Mouse (Mus musculus) natural killer cell, adult 2 months (primary cell): Measurements from ENCODE around the gene Tbc1d5.
A peak's percentile ranks its signal among the peaks of the same experiment; 100 is the strongest.

Experiments used
- DNase-seq, 2 experiments: peaks; one replicate each; pipeline ENCODE4 v3.0.0; 2022; ENCODE audit warnings: low spot score in 2 of 2

The Tbc1d5 gene

DNA sequence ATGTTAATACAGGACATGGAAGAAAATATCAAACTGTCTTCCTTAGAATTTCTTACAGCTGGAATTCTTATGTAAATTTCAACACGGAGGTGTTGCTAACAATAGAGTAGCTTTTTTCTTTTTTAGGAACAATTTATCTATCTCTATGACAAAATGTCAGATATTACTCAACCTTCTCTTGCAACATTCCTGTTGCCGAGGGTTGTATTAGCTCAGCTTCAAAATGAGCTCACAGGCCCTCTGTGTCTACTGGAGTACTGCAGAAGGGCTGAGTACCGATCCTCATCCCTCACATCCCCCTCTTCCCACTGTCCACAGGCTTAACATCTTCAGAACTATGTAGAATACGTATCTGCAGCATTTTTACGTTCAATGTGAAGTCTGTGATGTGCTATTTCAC is 302.7 kb downstream of the Tbc1d5 start:
- DNase-seq: no peak

DNA sequence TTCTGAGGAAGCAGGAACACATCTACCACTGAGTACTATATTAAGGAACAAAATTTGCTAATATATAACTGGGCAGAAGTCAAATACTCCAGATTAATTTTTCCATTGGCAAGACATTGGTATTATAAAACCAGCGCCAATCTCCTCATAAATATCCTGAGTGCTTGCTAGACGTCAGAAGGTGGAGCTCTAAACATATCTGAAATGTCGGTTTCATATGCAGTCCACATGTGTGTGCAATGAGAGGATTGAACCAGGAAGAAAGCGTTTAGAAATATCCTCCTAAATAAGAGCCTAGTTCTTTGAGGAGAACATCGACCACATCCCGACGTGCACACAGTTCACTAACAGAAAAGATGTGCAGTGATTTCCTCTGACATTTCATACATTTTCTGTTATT is 305.1 kb downstream of the Tbc1d5 start:
- DNase-seq: no peak

DNA sequence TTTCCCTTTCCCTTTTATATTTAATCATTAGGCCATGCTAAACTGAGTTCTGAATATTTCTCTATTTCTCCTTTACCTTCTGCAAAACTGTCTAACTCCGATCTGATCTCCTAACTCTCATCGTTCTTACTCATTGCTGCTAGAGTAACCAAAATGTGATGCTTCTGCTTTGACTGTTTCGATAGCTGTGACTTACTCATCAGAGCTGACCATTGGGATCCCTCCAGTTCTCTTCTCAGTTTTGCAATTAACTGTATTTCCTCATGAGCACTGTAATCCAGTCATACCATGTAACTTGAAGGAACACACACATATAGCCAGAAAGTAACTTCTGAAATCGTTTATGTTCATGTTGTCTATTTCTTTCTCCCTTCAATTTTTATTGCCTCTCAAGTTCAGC is 306.6 kb downstream of the Tbc1d5 start:
- no peak for DNase-seq

DNA sequence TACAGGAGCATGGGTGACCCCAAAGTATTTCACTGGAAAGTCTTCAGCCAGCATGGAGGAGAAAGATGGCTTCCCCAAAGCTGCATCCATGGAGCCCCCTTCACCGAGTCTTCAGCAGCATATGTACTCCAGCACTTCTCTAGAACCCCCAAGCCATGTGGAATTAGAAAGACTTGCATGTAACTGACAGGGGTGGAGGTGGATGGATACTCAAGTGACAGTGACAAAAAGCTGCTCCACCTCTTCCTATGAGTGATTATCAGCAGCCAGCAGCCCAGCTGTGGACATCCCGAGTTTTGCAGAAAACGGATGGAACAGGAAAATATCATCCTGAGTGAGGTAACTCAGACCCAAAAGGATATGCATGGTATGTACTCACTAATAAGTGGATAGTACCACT is 311.9 kb downstream of the Tbc1d5 start:
- DNase-seq: no peak

DNA sequence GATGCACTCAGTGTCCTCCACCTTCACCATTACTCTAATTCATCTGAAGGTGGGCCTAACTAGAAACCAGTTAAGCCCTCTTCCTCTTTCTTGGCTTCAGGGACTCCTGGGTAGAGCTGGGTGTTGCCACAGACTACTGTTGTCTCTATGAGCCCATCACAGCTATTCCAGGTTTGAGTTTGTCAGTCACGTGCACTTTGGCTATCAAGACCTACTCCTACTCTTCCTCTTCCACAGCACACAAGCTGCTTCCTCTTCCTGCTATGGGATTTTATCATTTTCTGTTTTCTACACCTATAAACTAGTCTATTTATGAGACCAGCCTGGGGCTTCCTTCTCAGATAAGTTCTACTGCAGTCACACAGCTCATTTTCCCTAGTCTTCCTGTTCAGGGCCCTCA is 314.4 kb downstream of the Tbc1d5 start:
- no peak for DNase-seq

DNA sequence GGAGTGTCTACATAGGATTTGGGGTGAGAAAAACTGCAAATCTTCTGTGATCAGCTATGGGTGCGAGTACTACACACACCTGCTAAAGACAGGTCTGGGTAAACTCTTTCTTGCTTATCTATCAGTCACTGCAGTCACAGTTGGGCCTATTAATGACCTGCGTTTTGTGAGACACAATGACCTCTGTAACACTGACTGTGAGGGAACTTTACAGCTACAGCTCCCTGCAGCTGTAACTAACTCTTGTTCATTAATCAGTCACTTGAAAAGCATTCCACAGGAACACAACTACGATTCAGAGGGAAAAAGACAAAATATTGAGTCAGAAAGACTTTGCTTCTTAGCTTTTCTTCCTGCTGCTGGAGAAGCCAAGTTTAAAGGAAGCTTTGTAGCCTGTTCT is 325.9 kb downstream of the Tbc1d5 start:
- no peak for DNase-seq

DNA sequence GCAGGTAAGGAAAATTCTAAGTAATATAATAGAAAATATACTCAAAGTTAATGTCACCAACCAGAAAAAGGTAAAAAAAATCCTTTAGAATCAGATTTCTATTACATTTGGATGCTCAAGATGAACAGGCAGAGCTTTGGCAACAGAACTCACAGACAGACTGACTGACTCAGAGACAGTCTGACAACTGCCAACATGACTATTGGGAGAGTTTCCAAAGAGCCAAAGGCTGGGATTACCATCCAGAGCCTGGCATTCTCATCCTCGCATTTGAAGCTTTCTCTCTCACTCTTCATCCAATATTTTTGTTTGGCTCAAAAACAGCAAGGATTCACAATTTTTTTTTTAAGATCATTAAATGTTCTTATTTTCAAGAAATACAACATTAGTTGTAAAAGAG is 327.8 kb downstream of the Tbc1d5 start:
- DNase-seq: no peak

DNA sequence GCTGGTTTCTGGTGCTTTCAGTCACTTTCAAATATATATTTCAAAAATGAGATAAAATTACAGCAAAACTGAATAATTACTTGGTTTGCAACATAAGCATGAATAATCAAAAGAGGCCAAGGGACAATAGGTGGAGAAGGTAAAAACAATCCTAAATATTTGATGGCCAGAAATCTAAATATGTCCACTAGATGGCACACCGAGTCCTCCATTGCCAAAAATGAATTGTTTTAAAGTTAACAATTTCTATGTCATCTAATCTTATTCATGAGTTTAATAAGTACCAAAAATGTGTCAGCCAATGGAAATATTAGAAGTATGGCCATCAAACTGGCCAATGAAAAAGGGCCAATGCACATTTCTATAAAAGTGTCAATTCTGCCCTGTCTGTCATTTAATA is 365.1 kb downstream of the Tbc1d5 start:
- DNase-seq: no peak

DNA sequence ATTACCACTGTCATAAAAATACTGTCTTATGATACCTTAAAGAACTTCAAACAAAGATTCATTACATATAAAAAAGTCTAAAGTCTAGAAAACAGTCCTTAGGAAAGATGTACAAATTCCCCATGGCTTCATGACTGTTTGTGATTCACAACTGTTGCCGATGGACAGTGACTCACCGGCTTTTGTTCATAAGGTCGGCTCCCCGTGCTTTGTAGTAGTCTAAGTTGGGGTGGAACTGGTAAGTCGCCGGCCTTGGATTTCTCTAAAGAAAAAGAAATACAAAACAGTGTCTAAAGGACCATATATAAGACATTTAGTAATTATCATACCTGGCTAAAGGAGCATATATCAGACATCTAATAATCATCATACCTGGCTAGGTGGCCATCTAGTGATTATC is 365.6 kb downstream of the Tbc1d5 start:
- no peak for DNase-seq

DNA sequence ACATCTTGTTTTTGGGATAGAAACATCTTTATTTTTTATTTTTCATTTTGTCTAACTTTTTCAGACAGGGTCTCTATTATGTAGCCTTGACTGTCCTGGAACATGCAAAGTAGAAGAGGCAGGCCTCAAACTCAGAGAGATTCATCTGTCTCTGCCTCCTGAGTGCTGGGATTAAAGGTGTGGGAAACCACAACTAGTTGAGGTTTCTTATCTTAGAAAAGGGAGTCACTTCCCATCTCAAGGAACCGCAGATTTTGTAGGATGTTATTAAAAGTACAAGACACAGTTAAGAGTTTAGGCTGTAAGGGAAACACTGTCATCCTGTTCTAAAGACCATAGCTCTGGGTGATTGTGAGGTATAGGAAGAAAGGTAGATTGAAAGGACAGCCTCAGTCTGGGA is 373.5 kb downstream of the Tbc1d5 start:
- DNase-seq: no peak

DNA sequence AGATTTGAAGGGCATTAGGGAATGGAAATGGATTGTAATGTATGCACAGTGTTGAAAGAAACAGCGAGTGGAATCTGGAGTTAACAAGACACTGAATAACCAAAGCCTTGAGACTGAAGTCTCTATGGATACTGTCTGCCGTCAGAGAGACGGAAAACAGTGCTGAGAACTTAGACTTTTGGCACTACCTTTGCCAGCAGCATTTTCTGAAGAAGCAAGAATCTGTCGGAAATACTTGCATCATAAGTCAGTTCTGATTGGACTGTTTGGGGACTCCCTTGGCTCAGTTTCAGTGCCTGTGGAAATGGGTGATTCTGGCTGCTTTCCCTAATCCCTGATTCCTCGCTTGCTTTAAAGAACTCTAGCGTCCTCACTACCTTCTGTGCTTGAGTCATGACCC is 375.9 kb downstream of the Tbc1d5 start:
- DNase-seq: no peak

DNA sequence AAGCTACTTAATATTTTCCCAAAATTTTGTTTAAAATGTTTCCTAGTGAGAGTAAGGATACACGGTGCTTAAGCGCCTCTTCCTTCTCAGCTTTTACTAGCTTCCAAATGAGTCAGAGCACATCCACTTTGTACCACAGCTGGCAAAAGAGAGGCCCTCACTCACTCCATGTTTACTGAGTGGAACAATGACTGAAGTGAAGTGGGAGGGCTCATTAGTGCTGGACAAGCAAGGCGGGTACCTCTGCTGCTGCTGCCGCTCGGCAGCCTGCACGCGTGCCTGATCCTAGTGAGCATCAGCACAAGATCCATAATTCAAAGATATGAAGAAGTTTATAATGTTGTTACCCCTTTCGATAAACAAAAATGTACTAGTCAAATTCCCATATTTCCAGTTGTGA is 376.8 kb downstream of the Tbc1d5 start:
- DNase-seq: no peak

DNA sequence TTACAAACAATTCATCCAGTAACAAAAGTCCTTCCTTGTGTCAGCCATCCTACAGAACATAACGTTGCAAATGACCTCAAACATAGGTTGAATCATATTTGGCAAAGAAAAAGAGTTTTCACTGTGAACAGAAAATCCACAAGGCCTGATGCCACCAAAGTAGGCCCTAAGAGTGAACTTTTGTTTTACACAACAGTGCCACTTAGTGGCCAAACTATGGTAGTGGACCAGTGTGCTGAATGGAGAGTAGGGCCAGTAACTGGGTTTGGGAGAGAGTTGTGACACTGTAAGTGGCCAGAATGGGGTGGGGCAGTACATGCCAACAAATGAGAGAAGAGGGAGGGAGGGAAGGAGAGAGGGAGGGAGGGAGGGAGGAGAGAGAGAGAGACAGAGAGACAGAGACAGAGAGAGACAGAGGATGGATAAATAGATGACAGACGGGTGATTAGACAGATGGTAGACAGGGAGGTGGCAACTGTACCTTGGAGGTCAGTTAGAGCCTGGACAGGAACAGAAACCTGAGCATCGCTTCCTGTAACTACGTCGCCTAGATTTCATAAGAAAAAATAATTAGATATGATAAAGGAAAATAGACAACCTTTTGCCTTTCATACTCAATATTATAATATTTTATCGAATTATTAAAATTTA is 383.6 kb downstream of the Tbc1d5 start:
- DNase-seq: peak; percentile 39 to 57

DNA sequence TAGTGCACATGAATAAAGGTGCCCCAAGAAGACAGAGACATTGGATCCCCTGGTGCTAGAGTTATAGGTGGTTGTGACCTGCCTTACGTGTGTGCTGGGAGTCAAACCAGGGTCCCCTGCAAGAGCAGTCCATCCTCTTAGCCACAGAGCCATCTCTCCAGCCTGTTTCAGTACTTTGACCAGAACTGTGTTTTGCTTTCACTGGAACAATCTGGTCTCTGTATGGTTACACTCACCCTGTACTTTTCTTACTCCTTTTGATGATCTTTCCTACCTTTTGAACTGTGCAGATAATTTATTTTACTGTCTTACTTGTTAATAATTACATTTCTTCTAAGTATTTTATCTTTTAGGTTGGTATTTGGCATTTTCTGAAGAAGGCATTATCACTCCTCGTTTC is 387.5 kb downstream of the Tbc1d5 start:
- DNase-seq: no peak

DNA sequence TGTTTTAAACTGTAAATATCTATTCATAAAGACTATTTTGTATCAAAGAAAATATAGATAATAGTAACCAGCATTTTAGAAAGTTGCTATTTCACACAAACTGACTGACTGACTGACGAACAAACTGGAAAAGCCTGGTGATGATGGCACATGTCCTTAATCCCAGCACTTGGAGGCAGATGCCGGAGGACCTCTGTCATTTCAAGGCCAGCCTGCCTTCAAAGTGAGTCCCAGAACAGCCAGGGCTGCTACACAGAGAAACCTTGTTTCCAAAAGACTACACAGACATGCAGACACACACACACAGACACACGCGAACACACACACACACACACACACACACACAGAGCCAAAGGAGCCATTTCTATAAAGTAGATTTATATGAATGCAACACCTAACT is 390.3 kb downstream of the Tbc1d5 start:
- DNase-seq: no peak

DNA sequence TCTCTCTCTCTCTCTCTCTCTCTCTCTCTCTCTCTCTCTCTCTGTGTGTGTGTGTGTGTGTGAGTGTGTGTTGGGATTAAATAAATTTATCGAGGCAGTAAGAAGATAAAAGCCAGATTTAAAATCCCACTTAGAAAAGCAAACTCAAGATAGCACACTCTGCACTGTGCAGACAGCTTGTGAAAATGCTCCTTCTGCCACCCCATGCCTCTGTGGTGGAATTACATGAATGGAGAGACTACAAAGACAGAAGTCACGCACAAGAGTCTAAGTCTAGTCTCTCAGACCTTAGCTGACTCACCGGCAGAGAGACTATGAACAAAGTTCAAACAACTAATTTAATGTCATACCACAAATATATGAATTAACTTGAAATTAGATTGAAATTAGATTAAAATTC is 403.9 kb downstream of the Tbc1d5 start:
- DNase-seq: no peak

DNA sequence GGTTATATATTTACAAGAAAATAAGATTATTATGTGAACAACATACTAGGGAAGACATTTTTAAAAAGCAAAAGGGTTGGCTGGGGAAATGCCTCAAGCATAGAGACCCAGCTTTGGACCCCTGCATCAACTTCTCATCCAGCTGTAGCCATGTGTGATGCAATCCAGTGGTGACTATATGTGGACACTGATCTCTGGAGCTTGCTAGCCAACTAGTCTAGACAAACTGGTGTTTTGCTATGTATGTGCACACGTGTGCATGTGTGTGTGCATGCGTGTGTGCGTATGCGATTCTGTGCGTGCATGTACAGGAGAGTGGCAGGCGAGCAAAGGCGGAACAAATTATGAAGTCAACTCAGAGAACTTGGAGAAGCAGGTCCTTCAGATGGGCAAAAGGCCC is 414.8 kb downstream of the Tbc1d5 start:
- DNase-seq: no peak

DNA sequence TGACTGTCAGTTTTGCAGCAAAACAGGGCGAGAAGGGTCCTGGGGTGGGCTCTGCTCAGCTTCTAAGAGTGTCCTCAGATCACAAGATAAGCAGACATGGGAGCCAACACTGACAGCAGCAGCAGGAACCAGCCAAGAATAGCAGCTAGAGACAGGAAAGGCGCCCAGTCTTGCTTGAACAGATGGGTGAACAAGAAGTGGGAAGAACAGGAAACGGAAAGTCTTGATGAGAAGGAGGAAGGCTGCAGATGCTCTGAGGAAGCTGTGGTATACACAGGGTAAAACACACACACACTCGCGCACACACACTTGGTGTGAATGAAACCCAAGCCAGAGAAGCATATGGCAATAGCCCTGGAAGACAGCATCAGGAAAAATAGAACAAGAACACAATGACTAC is 415.7 kb downstream of the Tbc1d5 start:
- peak in 1 of 2 experiments; percentile 3 for DNase-seq

DNA sequence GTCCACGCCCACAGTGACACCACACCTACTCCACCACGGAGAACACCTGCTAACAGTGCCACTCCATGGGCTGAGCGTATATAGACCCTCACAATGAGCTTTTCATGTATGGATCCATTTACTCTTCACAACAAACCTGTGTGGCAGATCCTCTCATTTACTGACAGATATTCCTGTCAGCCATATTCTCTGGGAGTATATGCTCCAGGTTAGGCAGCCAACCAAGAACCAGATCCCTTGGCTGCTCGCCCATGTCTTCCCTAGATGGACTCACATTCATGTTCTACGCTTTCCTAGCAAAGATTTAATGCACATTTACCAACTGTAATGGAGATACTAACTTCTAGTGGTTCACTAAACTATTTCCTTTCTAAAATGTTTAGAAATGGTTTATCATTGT is 416.9 kb downstream of the Tbc1d5 start:
- DNase-seq: no peak

DNA sequence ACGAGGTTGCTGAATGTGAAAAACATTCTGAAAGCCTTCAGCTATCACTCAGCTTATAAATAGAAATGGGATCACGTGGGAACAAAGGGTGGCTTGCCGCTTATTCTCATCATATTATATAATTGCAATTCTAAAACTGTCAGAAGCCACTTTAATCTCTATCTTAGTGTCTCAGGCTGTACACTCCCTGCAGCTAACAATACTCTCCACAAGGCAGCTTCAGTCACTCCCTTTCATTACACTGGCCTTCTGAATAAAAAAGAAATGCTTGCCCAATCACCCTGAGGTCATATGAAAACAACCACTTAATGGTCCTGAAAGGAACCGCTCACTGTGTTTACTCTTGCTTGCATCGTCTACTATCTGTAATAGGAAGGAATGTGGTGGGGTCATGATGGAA is 418.1 kb downstream of the Tbc1d5 start:
- DNase-seq: no peak

DNA sequence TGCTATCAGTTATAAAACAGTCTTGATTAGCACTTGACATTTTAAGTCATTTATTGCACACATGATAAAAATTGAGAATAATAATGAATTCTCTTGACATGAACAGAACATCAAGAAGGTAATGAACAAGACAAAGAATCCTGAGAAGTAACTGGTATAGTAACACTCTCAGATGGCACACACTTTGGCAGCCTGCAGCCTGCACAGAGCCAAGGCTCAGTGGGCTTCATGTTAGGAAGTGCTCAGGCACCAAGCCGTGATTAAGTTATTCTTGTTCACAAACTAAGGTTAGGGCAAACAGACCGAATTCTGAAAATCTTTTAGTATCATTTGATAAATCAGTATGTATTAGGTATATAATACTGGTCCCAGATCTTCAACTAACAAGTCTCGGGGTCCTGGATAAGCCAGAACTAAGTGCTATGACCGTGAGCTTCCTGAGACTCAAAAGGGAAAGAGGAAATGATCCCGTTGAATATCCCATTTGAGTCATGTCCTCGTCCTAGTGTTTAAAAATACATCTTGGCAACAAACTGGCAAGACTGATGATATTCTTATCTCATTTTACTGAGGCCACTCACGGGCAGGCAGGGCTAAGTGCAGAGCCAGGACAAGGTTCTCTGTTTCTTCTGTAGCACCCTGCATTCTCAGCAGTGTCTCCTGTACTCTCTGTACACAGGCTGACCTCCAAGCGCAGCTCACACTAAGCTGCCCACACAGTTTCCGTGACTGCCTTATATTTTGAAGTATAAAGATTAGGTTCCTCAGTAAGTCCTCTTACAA is 425.6 kb downstream of the Tbc1d5 start:
- DNase-seq: no peak

DNA sequence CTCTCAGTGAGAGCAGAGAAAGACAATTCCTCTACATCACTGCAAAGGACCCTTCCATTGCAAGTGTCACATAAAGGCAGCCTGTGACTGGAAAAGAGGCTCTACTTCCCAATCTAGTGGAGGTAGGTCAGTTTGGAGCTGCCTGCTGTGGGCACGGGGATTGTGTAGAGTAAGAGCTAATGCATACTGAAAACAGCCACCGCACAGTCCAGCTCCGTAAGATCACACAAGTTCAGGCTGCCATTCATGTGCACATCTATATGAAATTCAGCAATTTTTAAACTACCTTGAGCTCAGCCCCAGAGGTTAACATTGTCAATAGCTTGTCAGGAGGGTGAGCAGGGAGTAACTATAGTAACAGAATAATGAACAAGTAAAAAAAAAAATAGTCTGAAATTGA is 426.4 kb downstream of the Tbc1d5 start:
- DNase-seq: no peak

DNA sequence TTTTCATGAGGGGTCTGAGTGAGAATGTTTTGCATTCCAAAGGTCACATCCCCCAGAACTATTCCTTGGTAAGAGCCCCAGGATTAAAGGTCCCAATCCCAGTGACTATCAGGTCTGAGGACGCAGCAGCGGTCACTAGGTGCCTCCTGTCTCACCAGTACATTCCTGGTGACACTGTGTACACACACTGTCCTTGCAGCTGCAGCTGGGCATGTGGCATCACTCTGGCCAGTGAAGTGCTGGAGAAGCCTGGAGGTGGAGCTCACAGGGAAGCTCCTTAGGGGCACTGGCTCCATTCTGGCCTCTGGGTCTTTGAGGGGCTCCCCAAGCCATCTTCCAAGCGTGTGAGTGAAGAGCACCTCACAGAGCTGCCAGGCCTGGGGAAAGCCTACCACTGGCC is 427.2 kb downstream of the Tbc1d5 start:
- no peak for DNase-seq

DNA sequence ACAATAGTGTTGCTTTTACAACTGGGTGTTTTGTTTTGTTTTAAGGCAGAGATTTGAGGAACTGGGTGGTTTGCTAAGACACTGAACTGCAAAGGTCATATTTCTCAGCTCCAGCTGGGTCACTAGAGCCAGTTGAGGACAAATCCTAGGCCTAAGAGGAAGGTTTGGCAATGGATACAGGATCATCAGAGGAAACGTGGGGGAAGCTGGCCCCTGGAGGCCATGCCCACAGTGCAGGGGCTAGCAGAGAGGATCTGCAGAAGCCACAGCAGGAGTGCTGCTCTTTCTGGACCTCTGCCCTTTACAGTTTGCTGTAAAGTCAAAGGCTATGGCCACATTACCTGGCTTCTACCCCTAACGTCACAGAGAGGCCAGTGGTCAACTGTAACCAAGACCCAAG is 428.3 kb downstream of the Tbc1d5 start:
- DNase-seq: no peak
